Mouse (Mus musculus): ENCODE data around the gene Tchp. TPM values are rescaled to one million over a fixed set of nuclear protein-coding genes. Genes with fewer than 3 reads are reported as not detected.

Gene Tchp
- polyA plus RNA-seq (2012; rRNA removed), result 4.0 and 6.5 TPM in 2 replicates

DNA sequence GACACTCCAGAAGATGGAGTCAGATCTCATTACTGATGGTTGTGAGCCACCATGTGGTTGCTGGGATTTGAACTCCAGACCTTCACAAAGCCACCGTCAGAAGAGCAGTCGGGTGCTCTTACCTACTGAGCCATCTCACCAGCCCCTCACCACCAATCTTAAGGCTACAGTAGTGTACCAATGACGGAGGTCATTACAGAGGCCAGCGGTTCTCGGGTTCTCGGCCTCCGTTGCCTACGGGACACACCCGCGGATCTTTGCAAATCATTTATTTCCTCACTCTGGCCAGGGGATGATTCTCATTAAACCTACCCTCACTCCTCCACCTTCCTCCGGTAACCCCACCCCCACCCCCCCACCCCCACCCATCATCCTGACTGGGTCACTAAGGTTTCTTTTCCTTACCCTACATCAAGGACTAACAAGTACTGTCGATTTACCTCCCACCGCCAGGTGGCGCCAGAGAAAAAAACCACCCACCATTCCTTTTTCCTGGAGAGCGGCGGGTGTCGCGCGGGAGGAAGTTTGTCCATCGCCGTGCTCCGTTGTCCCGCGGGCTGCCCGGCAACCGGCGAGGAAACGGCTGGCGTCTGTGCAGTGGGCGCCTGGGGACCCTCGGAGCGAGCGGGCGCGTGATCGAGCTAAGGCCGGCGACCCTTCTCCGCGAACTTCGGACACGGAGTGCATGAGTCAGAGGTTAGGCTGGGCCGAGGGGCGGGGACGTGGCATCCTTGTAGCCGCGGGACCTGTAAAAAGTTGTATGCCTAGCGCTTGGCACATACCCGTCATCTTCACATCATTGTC is at the start of gene Tchp:
Gene Tchp, plus strand, starts transcription at position 496 of the 804 bp plus-strand sequence.

DNA sequence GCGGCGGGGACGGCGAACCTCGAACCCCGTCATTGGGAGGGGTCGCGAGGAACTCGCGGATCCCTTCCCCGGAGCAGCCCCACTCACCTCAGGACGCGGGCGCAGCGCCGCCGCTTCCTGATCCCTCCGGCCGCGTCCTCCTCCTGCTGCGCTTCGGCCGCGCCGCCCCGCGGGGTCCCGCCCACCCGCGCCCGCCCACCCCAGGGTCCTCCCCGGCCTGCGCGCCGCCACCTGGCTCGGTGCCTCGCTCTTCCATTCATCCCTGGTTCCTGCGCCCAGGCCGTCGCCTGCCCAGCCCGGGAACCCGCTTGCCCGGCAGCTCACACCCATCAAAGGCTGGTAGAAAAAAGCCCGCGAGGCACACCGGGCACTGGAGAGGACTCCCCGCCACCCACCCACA is 49.3 kb upstream of the Tchp start, which contains the start of gene Trpv4:
Gene Trpv4, minus strand, starts transcription at position 167 of the 400 bp plus-strand sequence.

DNA sequence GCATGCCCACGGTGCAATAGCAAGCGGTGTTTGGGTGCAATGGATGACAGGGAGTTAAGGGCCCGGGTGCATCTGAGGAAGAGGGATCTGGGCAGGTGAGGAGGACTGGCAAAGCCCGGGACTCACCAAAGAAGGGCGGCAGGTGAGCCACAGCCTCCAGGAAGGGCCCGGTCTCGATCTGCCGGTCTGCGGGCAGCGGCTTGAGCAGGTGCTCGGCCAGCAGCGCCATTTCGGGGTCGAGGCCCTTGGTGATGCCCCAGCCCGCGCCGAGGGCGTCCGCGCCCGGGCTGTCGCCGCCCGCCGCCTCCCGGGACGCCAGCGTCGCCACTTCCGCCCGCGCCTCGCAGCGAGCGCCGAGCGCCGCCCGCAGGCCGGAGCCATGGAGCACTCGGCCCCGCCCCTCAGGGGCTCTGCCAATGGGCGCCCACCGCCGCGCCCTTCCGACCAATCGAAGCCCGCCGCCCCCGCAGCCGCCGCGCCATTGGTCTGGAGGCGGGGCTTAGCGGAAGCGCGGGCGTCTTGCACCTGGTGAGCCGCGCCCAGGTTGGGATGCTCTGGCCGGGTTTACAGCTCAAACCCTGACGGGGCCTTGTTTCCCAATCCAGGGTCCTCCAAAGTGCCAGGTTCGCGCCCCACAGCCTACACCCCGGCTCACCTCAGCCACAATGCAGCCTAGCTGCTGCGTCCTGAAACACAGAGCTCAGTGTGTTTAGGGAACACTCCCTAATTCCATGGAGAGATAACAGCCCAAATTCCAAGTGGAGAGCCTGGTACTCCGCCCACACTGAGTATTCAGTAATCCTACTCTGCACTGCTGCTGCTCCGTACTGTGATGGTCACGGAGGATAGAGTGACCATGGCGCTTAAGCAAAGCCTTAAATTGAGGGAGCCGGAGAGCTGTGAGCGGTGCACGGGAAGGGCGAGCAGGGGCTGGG is 16.7 kb upstream of the Tchp start, which contains the start of gene Gltp:
Gene Gltp, minus strand, starts transcription at position 352 of the 935 bp plus-strand sequence.

Other genes starting within 250 kb of the Tchp start
- 2.9 and 3.4 TPM in 2 replicates for gene Fam222a, start 139.7 kb upstream of the Tchp start, polyA plus RNA-seq (2012; rRNA removed)
- gene Trpv4, start 49.3 kb upstream of the Tchp start, polyA plus RNA-seq (2012; rRNA removed), result 5.7 and 5.9 TPM in 2 replicates
- 221 and 237 TPM in 2 replicates for gene Gltp, start 16.8 kb upstream of the Tchp start, polyA plus RNA-seq (2012; rRNA removed)
- gene Ankrd13a, start 66.9 kb downstream of the Tchp start, polyA plus RNA-seq (2012; rRNA removed), result 26.9 and 34.6 TPM in 2 replicates
- gene Git2, start 67.8 kb downstream of the Tchp start, polyA plus RNA-seq (2012; rRNA removed), result 13.2 and 14.2 TPM in 2 replicates
- 6.7 and 13.9 TPM in 2 replicates for gene 1500011B03Rik, start 115.7 kb downstream of the Tchp start, polyA plus RNA-seq (2012; rRNA removed)
- gene 4930519G04Rik, start 145.9 kb downstream of the Tchp start, polyA plus RNA-seq (2012; rRNA removed), result not detected in 2 replicates
- not detected in 2 replicates for gene Gm9936, start 150.9 kb downstream of the Tchp start, polyA plus RNA-seq (2012; rRNA removed)
- 2.3 and 3.3 TPM in 2 replicates for gene Oasl2, start 189.2 kb downstream of the Tchp start, polyA plus RNA-seq (2012; rRNA removed)
- gene Oasl1, start 215.5 kb downstream of the Tchp start, polyA plus RNA-seq (2012; rRNA removed), result 63.9 and 113 TPM in 2 replicates
- 10.2 and 13.8 TPM in 2 replicates for gene 2210016L21Rik, start 234.4 kb downstream of the Tchp start, polyA plus RNA-seq (2012; rRNA removed)

Measured in stomach, adult 2 months (tissue).